In genomic region chr5:111416048-111416447, GRCm38 (mm10) we compare ENCODE assay signal across 8 mouse cellular contexts. TPM values are rescaled to one million over a fixed set of nuclear protein-coding genes. Genes with fewer than 3 reads are reported as not detected.
A peak's percentile ranks its signal among the peaks of the same experiment; 100 is the strongest.
DNase-seq lines count a peak whose midpoint lies in the region; ATAC-seq lines count a peak whose summit lies in the region.

No protein-coding gene starts in this region.

- ATAC-seq in heart, embryonic 14.5 days (ENCODE audit: insufficient number of reproducible peaks, insufficient read depth, low FRiP score, low read depth): no peak
- no peak for ATAC-seq in neural tube, embryonic 12.5 days (ENCODE audit: low FRiP score, low read depth)
- no peak for ATAC-seq in granulocyte monocyte progenitor cell, adult 5-6 weeks (replicated peaks; ENCODE audit: poor library complexity, severe bottlenecking)

- peaks cover 16 to 34% of the 10 kb centered on the region in 2 experiments; a peak in 3 of 4 replicates for H3K4me1 ChIP-seq in heart, embryonic 14.5 days (ENCODE audit: control insufficient read depth in 2 of 2, insufficient read depth in 2 of 2, low read length in 2 of 2)
- peaks cover 59% of the 10 kb centered on the region for H3K4me1 ChIP-seq in neural tube, embryonic 12.5 days

- H3K27me3 ChIP-seq in heart, embryonic 14.5 days (ENCODE audit: control insufficient read depth, insufficient read depth, low read length): peaks cover 21% of the 10 kb centered on the region
- H3K27me3 ChIP-seq in neural tube, embryonic 12.5 days (replicated peaks): 0 out of 2 replicates have a peak, but pooled peaks cover 10% of the 10 kb centered on the region

- H3K27ac ChIP-seq in heart, embryonic 14.5 days (replicated peaks in 1 of 2; ENCODE audit: control insufficient read depth in 1 of 2, insufficient read depth in 1 of 2, low read depth in 2 of 2, low read length in 2 of 2): no peak overlapping the region
- 0 out of 2 replicates have a peak overlapping the region, but pooled peaks have one; percentile 90 for H3K27ac ChIP-seq in neural tube, embryonic 12.5 days

- peak overlapping the region; percentile 98 for H3K4me2 ChIP-seq in heart, embryonic 14.5 days (ENCODE audit: low read length)
- H3K4me2 ChIP-seq in neural tube, embryonic 12.5 days (replicated peaks): peak overlapping the region; percentile 98

- peak overlapping the region; percentile 51 to 89 for H3K4me3 ChIP-seq in heart, embryonic 14.5 days (ENCODE audit: control insufficient read depth in 1 of 2, insufficient read depth in 1 of 2, low read depth in 1 of 2, low read length in 2 of 2)
- peak overlapping the region; percentile 95 for H3K4me3 ChIP-seq in neural tube, embryonic 12.5 days

- H3K9me3 ChIP-seq in heart, embryonic 14.5 days (ENCODE audit: control insufficient read depth, low read length): no peaks in the 10 kb centered on the region
- H3K9me3 ChIP-seq in neural tube, embryonic 12.5 days: no peaks in the 10 kb centered on the region

- peak overlapping the region; percentile 84 for H3K9ac ChIP-seq in heart, embryonic 14.5 days (ENCODE audit: low read length)
- peak overlapping the region; percentile 97 for H3K9ac ChIP-seq in neural tube, embryonic 12.5 days

- peaks cover 13% of the 10 kb centered on the region for H3K36me3 ChIP-seq in heart, embryonic 14.5 days (ENCODE audit: control insufficient read depth, insufficient read depth, low read length)
- peaks cover 21% of the 10 kb centered on the region for H3K36me3 ChIP-seq in neural tube, embryonic 12.5 days

- WGBS in heart, embryonic 14.5 days: 4% methylated on average over 13 of the region's 13 CpGs
- WGBS in neural tube, embryonic 12.5 days: 0% methylated on average over 13 of the region's 13 CpGs

- DNase-seq in heart, adult 8-10 months (ENCODE audit: low spot score): no peak
- peak; percentile 53 for DNase-seq in embryo, embryonic 9.5 days (ENCODE audit: extremely low spot score)
- DNase-seq in induced T-regulatory cell, adult 2 months (ENCODE audit: low read depth): peak; percentile 13
- no peak for DNase-seq in adrenal gland, adult 18-20 months (ENCODE audit: low spot score in 2 of 2)
- no peak for DNase-seq in right cerebral cortex, postnatal 36 days (ENCODE audit: low spot score in 2 of 2)

RNA-seq across cellular contexts. Expression of gene Mn1, which starts 1.1 kb away (rescaled TPM):
- 5.6 and 6.9 TPM in 2 replicates for polyA plus RNA-seq in heart, embryonic 14.5 days (2014; fragmentation: Nextera tagmentation; extraction: Ambion mirVana)
- 10 to 100 TPM; 13.9 to 21.6 (median 19.8) TPM for total RNA-seq in heart, adult 8-10 months (2022)
- 25.8 and 29.9 TPM in 2 replicates for polyA plus RNA-seq in neural tube, embryonic 12.5 days (2016; fragmentation: Nextera tagmentation; extraction: Ambion mirVana)
- 1 to 10 TPM; 3.9 to 4.9 TPM for total RNA-seq in adrenal gland, adult 18-20 months (2021)
- total RNA-seq in granulocyte monocyte progenitor cell, adult 5-6 weeks (2014; fragmentation: Nextera tagmentation): 0.64 TPM in 1 of 2 replicates, not detected in the other
- not detected in 2 replicates for total RNA-seq in granulocyte monocyte progenitor cell, adult 5-6 weeks (2017)

Comparison
In these comparisons a context has a peak if more than half of its experiments do, and no peak if none do; other contexts are left out.
1. DNase-seq: peak in embryo, embryonic 9.5 days (single experiment) and induced T-regulatory cell, adult 2 months (single experiment); none in heart, adult 8-10 months (single experiment), adrenal gland, adult 18-20 months (0 of 2) and right cerebral cortex, postnatal 36 days (0 of 2).